Mouse (Mus musculus) bone marrow macrophage, adult 2 months (primary cell): ENCODE data around the gene Fubp3.

Source experiments
- CTCF ChIP-seq: IDR thresholded peaks from 2 replicates; pipeline ENCODE4 v1.5.1; 2012; ENCODE audit warnings: low read depth, mild to moderate bottlenecking, low read length, moderate library complexity
- POLR2A ChIP-seq: IDR thresholded peaks from 2 replicates; pipeline ENCODE4 v1.6.1; 2012; ENCODE audit warnings: mild to moderate bottlenecking, low read depth, low read length, borderline replicate concordance

GRCm38 (mm10) chr2:31636138-31636741 is 63.8 kb downstream of the Fubp3 start:
- TF ChIP-seq POLR2A (no peak), CTCF (no peak)
